Mouse (Mus musculus) lung, embryonic 14.5 days (tissue): Measurements from ENCODE around the gene Iqcj. TPM values are rescaled to one million over a fixed set of nuclear protein-coding genes. Genes with fewer than 3 reads are reported as not detected.
A peak's percentile ranks its signal among the peaks of the same experiment; 100 is the strongest.

Source experiments
- ATAC-seq: fragments of 200-750 bp; cut with Nextera tagmentation; 2 replicates; pipeline ENCODE4 v1.8.0; 2017; ENCODE audit warnings: mild to moderate bottlenecking, moderate TSS enrichment, moderate library complexity; ENCODE audit not compliant: insufficient read depth
- DNase-seq: peaks from one replicate; pipeline ENCODE4 v3.0.0-alpha.2; 2015
- H3K27ac ChIP-seq: fragments of 300-500 bp; sonication (generic); 2 replicates; pipeline ENCODE4 v1.5.1; 2014; ENCODE audit warnings: low read depth, mild to moderate bottlenecking, moderate library complexity
- H3K27me3 ChIP-seq: fragments of 300-500 bp; sonication (generic); 2 replicates; pipeline ENCODE4 v1.6.1; 2014; ENCODE audit warnings: low read length, control low read depth; ENCODE audit not compliant: insufficient read depth
- H3K36me3 ChIP-seq: fragments of 300-500 bp; sonication (generic); 2 replicates; pipeline ENCODE4 v1.6.1; 2014; ENCODE audit warnings: control low read depth; ENCODE audit not compliant: insufficient read depth
- H3K4me1 ChIP-seq: fragments of 300-500 bp; sonication (generic); 2 replicates; pipeline ENCODE4 v1.6.1; 2014; ENCODE audit warnings: antibody characterized with exemption, control low read depth; ENCODE audit not compliant: insufficient read depth
- H3K4me2 ChIP-seq: fragments of 300-500 bp; sonication (generic); 2 replicates; pipeline ENCODE4 v1.6.1; 2014; ENCODE audit warnings: mild to moderate bottlenecking
- H3K4me3 ChIP-seq: fragments of 300-500 bp; sonication (generic); 2 replicates; pipeline ENCODE4 v1.5.1; 2014; ENCODE audit warnings: low read depth, low read length
- H3K9ac ChIP-seq: fragments of 300-500 bp; sonication (generic); 2 replicates; pipeline ENCODE4 v1.6.1; 2014
- H3K9me3 ChIP-seq: fragments of 300-500 bp; sonication (generic); 2 replicates; pipeline ENCODE4 v1.6.1; 2016; ENCODE audit warnings: low read depth, low read length, control low read depth
- CTCF ChIP-seq: IDR thresholded peaks from 2 replicates; pipeline ENCODE4 v1.5.1; 2016; ENCODE audit warnings: antibody characterized with exemption, low read depth
- WGBS: fragments of 180-500 bp; shearing (Covaris S2); extraction: QIAGEN DNeasy Blood & Tissue Kit; methylation state at CpG from one replicate; pipeline ENCODE4 v1.1.7; 2014; 5-methylcytosine and 5-hydroxymethylcytosine counted together
- polyA plus RNA-seq: library from polyadenylated mRNA; unstranded; fragments of >200 nt; fragmentation: Nextera tagmentation; extraction: Ambion mirVana; gene quantifications from 2 replicates; pipeline ENCODE4 v1.2.1, GENCODE M21; 2014

Iqcj gene
- polyA plus RNA-seq, 1 experiment from 2014 or later, result not detected

GRCm38 (mm10) chr3:67983329-67983728 is 91.3 kb downstream of the Iqcj start:
- 33% methylated on average over 12 of the region's 12 CpGs for WGBS
- no peaks in the 10 kb centered on the region for H3K4me1 ChIP-seq
- no peak for TF ChIP-seq CTCF
- no peaks in the 10 kb centered on the region for H3K27me3 ChIP-seq
- peak; percentile 24 for DNase-seq
- H3K36me3 ChIP-seq, result no peaks in the 10 kb centered on the region
- H3K27ac ChIP-seq, result no peak overlapping the region
- no peak overlapping the region for H3K4me3 ChIP-seq
- H3K4me2 ChIP-seq, result no peak overlapping the region
- H3K9me3 ChIP-seq, result no peaks in the 10 kb centered on the region
- no peak for ATAC-seq
- no peak overlapping the region for H3K9ac ChIP-seq

GRCm38 (mm10) chr3:68002415-68002814 is 110.4 kb downstream of the Iqcj start:
- TF ChIP-seq CTCF, result no peak
- ATAC-seq (peak; percentile 68; the same call in 1 of the 2 replicates), DNase-seq (peak; percentile 22)
- H3K4me3 ChIP-seq, result no peak overlapping the region
- H3K9ac ChIP-seq, result no peak overlapping the region
- H3K4me2 ChIP-seq, result no peak overlapping the region
- H3K9me3 ChIP-seq, result no peaks in the 10 kb centered on the region
- no peaks in the 10 kb centered on the region for H3K27me3 ChIP-seq
- H3K36me3 ChIP-seq, result no peaks in the 10 kb centered on the region
- H3K27ac ChIP-seq, result peak overlapping the region; percentile 6; the same call in 1 of the 2 replicates
- WGBS, result 60% methylated on average over 4 of the region's 4 CpGs
- H3K4me1 ChIP-seq, result no peaks in the 10 kb centered on the region

- Histone ChIP-seq H3K4me3 (no peak overlapping the region), H3K4me2 (no peak overlapping the region), H3K9ac (no peak overlapping the region), H3K27ac (peak overlapping the region; percentile 4; the same call in 1 of the 2 replicates), H3K9me3 (no peaks in the 10 kb centered on the region), H3K36me3 (no peaks in the 10 kb centered on the region), H3K27me3 (no peaks in the 10 kb centered on the region), H3K4me1 (no peaks in the 10 kb centered on the region)
- DNase-seq (peak; percentile 50), ATAC-seq (peak; percentile 85)
- no peak for TF ChIP-seq CTCF
Observed at GRCm38 (mm10) chr3:68012342-68012741, 120.3 kb downstream of the Iqcj start.

- Histone ChIP-seq H3K36me3 (no peaks in the 10 kb centered on the region), H3K9me3 (no peaks in the 10 kb centered on the region), H3K27me3 (no peaks in the 10 kb centered on the region), H3K4me2 (no peak overlapping the region), H3K4me1 (no peaks in the 10 kb centered on the region), H3K4me3 (no peak overlapping the region), H3K27ac (no peak overlapping the region), H3K9ac (no peak overlapping the region)
- DNase-seq (no peak), ATAC-seq (no peak)
- TF ChIP-seq CTCF, result no peak
- WGBS, result 59% methylated on average over 1 of the region's 1 CpGs
Observed at GRCm38 (mm10) chr3:68015786-68016185, 123.8 kb downstream of the Iqcj start.

GRCm38 (mm10) chr3:68019401-68019800 is 127.4 kb downstream of the Iqcj start:
- WGBS, result 48% methylated on average over 4 of the region's 4 CpGs
- Histone ChIP-seq H3K27me3 (no peaks in the 10 kb centered on the region), H3K4me2 (no peak overlapping the region), H3K9ac (no peak overlapping the region), H3K9me3 (no peaks in the 10 kb centered on the region), H3K4me1 (no peaks in the 10 kb centered on the region), H3K4me3 (no peak overlapping the region), H3K27ac (no peak overlapping the region), H3K36me3 (no peaks in the 10 kb centered on the region)
- DNase-seq (no peak), ATAC-seq (no peak)
- TF ChIP-seq CTCF, result no peak

- Histone ChIP-seq H3K4me1 (no peaks in the 10 kb centered on the region), H3K36me3 (no peaks in the 10 kb centered on the region), H3K4me2 (no peak overlapping the region), H3K9ac (no peak overlapping the region), H3K9me3 (no peaks in the 10 kb centered on the region), H3K27ac (no peak overlapping the region), H3K4me3 (no peak overlapping the region), H3K27me3 (no peaks in the 10 kb centered on the region)
- ATAC-seq (no peak), DNase-seq (no peak)
- TF ChIP-seq CTCF, result no peak
- 66% methylated on average over 3 of the region's 3 CpGs for WGBS
Observed at GRCm38 (mm10) chr3:68036097-68036496, 144.1 kb downstream of the Iqcj start.

- H3K4me3 ChIP-seq, result no peak overlapping the region
- WGBS, result 90% methylated on average over 2 of the region's 2 CpGs
- no peaks in the 10 kb centered on the region for H3K36me3 ChIP-seq
- no peak for TF ChIP-seq CTCF
- ATAC-seq (no peak), DNase-seq (no peak)
- no peaks in the 10 kb centered on the region for H3K27me3 ChIP-seq
- no peak overlapping the region for H3K9ac ChIP-seq
- no peaks in the 10 kb centered on the region for H3K9me3 ChIP-seq
- no peak overlapping the region for H3K4me2 ChIP-seq
- no peak overlapping the region for H3K27ac ChIP-seq
- H3K4me1 ChIP-seq, result no peaks in the 10 kb centered on the region
Observed at GRCm38 (mm10) chr3:68042951-68043350, 150.9 kb downstream of the Iqcj start.
